Mouse (Mus musculus): ENCODE results near the gene Pnpla1. TPM values are rescaled to one million over a fixed set of nuclear protein-coding genes. Genes with fewer than 3 reads are reported as not detected.
A peak's percentile ranks its signal among the peaks of the same experiment; 100 is the strongest.
"Not testable (repeated sequence)": the region's sequence is repeated elsewhere in the genome, so short reads cannot be mapped to it uniquely, and the experiment has no call there.

Pnpla1 gene
- total RNA-seq, 2 experiments from 2014 or later = 0.22 to 0.42 TPM

- DNase-seq = no peak
- intact Hi-C loops (cut with DNase I) = no loop called here
Measured at GRCm38 (mm10) chr17:28837840-28838239, 20.4 kb upstream of the Pnpla1 start.

GRCm38 (mm10) chr17:28841947-28842346 is 16.3 kb upstream of the Pnpla1 start:
- intact Hi-C loops (cut with DNase I); DNase-seq: not testable (repeated sequence)

- DNase-seq = no peak
- intact Hi-C loops (cut with DNase I) = no loop called here
Measured at GRCm38 (mm10) chr17:28843665-28844064, 14.5 kb upstream of the Pnpla1 start.

GRCm38 (mm10) chr17:28846974-28847617 is 11.1 kb upstream of the Pnpla1 start:
- DNase-seq = no peak

GRCm38 (mm10) chr17:28850511-28850910 is 7.7 kb upstream of the Pnpla1 start:
- intact Hi-C loops (cut with DNase I) = no loop called here
- DNase-seq = no peak

More at GRCm38 (mm10) chr17:28846974-28847617, 11.1 kb upstream of the Pnpla1 start:
- intact Hi-C loops (cut with DNase I) = no loop called here

GRCm38 (mm10) chr17:28854377-28854776 is 3.8 kb upstream of the Pnpla1 start:
- intact Hi-C loops (cut with DNase I) = no loop called here

GRCm38 (mm10) chr17:28855166-28855885 is 2.9 kb upstream of the Pnpla1 start:
- intact Hi-C loops (cut with DNase I) = no loop called here
- no peak for DNase-seq

More at GRCm38 (mm10) chr17:28854377-28854776, 3.8 kb upstream of the Pnpla1 start:
- no peak for DNase-seq

- intact Hi-C loops (cut with DNase I) = no loop called here
- no peak for DNase-seq
Measured at GRCm38 (mm10) chr17:28856030-28856429, 2.2 kb upstream of the Pnpla1 start.

- intact Hi-C loops (cut with DNase I) = no loop called here
- no peak for DNase-seq
Measured at GRCm38 (mm10) chr17:28863926-28864325, 5.7 kb downstream of the Pnpla1 start.

GRCm38 (mm10) chr17:28864464-28864863 is 6.3 kb downstream of the Pnpla1 start:
- intact Hi-C loops (cut with DNase I) = no loop called here
- no peak for DNase-seq

GRCm38 (mm10) chr17:28866921-28867320 is 8.7 kb downstream of the Pnpla1 start:
- DNase-seq = no peak
- intact Hi-C loops (cut with DNase I) = no loop called here

- intact Hi-C loops (cut with DNase I) = no loop called here
- DNase-seq = no peak
Measured at GRCm38 (mm10) chr17:28867381-28867780, 9.2 kb downstream of the Pnpla1 start.

- intact Hi-C loops (cut with DNase I) = no loop called here
Measured at GRCm38 (mm10) chr17:28869412-28870110, 11.3 kb downstream of the Pnpla1 start.

GRCm38 (mm10) chr17:28870435-28870834 is 12.2 kb downstream of the Pnpla1 start:
- no peak for DNase-seq
- intact Hi-C loops (cut with DNase I) = no loop called here

More at GRCm38 (mm10) chr17:28869412-28870110, 11.3 kb downstream of the Pnpla1 start:
- DNase-seq = no peak

GRCm38 (mm10) chr17:28871831-28872230 is 13.6 kb downstream of the Pnpla1 start:
- intact Hi-C loops (cut with DNase I) = no loop called here
- DNase-seq = no peak

- intact Hi-C loops (cut with DNase I) = no loop called here
- DNase-seq = no peak
Measured at GRCm38 (mm10) chr17:28872322-28872721, 14.1 kb downstream of the Pnpla1 start.

- no peak for DNase-seq
- intact Hi-C loops (cut with DNase I) = no loop called here
Measured at GRCm38 (mm10) chr17:28874216-28874615, 16.0 kb downstream of the Pnpla1 start.

- DNase-seq = peak; percentile 45
- intact Hi-C loops (cut with DNase I) = no loop called here
Measured at GRCm38 (mm10) chr17:28874825-28875224, 16.6 kb downstream of the Pnpla1 start.

- peak; percentile 49 for DNase-seq
- intact Hi-C loops (cut with DNase I) = no loop called here
Measured at GRCm38 (mm10) chr17:28875316-28875715, 17.1 kb downstream of the Pnpla1 start.

- DNase-seq = no peak
- intact Hi-C loops (cut with DNase I) = no loop called here
Measured at GRCm38 (mm10) chr17:28876331-28876730, 18.1 kb downstream of the Pnpla1 start.

- intact Hi-C loops (cut with DNase I) = no loop called here
- peak; percentile 49 for DNase-seq
Measured at GRCm38 (mm10) chr17:28876821-28877220, 18.6 kb downstream of the Pnpla1 start.

All from left cerebral cortex, postnatal 4 days (tissue).